Mouse (Mus musculus) forebrain, postnatal 0 days (tissue): Measurements from ENCODE around the gene Cyth3. TPM values are rescaled to one million over a fixed set of nuclear protein-coding genes. Genes with fewer than 3 reads are reported as not detected.

Experiments
- ATAC-seq: fragments of 200-750 bp; cut with Nextera tagmentation; 2 replicates; pipeline ENCODE4 v1.8.0; 2017; ENCODE audit warnings: mild to moderate bottlenecking, moderate library complexity
- DNase-seq: peaks from one replicate; pipeline ENCODE4 v3.0.0-alpha.2; 2015
- H3K27ac ChIP-seq: fragments of 300-500 bp; sonication (generic); 2 replicates; pipeline ENCODE4 v1.5.1; 2014; ENCODE audit warnings: low read depth, mild to moderate bottlenecking, antibody characterized with exemption, low read length, moderate library complexity, mixed read lengths
- H3K27me3 ChIP-seq: fragments of 300-500 bp; sonication (generic); 2 replicates; pipeline ENCODE4 v1.6.1; 2014; ENCODE audit warnings: mild to moderate bottlenecking, low read length, mixed read lengths; ENCODE audit not compliant: insufficient read depth
- H3K36me3 ChIP-seq: fragments of 300-500 bp; sonication (generic); 2 replicates; pipeline ENCODE4 v1.6.1; 2014; ENCODE audit warnings: mild to moderate bottlenecking, moderate library complexity; ENCODE audit not compliant: insufficient read depth
- H3K4me1 ChIP-seq: fragments of 300-500 bp; sonication (generic); 2 replicates; pipeline ENCODE4 v1.6.1; 2014; ENCODE audit warnings: antibody characterized with exemption; ENCODE audit not compliant: insufficient read depth
- H3K4me2 ChIP-seq: fragments of 300-500 bp; sonication (generic); 2 replicates; pipeline ENCODE4 v1.6.1; 2014; ENCODE audit warnings: low read depth, mild to moderate bottlenecking, moderate library complexity
- H3K4me3 ChIP-seq: fragments of 300-500 bp; sonication (generic); 2 replicates; pipeline ENCODE4 v1.5.1; 2014; ENCODE audit warnings: low read depth, low read length, mixed read lengths
- H3K9ac ChIP-seq: fragments of 300-500 bp; sonication (generic); 2 replicates; pipeline ENCODE4 v1.6.1; 2014; ENCODE audit warnings: mild to moderate bottlenecking
- H3K9me3 ChIP-seq: fragments of 300-500 bp; sonication (generic); 2 replicates; pipeline ENCODE4 v1.6.1; 2016; ENCODE audit warnings: low read length
- CTCF ChIP-seq: sonication (generic); IDR thresholded peaks from 2 replicates; pipeline ENCODE4 v1.5.1; 2016; ENCODE audit warnings: antibody characterized with exemption, control low read depth, low read depth
- WGBS: fragments of 180-500 bp; shearing (Covaris S2); extraction: QIAGEN DNeasy Blood & Tissue Kit; methylation state at CpG from one replicate; pipeline ENCODE4 v1.1.7; 2014; 5-methylcytosine and 5-hydroxymethylcytosine counted together
- polyA plus RNA-seq: library from polyadenylated mRNA; unstranded; fragments of >200 nt; fragmentation: Nextera tagmentation; extraction: Ambion mirVana; gene quantifications from 2 replicates; pipeline ENCODE4 v1.2.1, GENCODE M21; 2015
- total RNA-seq: library from RNA; depleted of rRNA; stranded (reverse); fragments of >200 nt; gene quantifications from 2 replicates; pipeline ENCODE4 v1.2.3, GENCODE M21; 2014

Gene Cyth3
- total and polyA plus RNA-seq, 2 experiments from 2014 or later, result 42.5 to 63.4 TPM

DNA sequence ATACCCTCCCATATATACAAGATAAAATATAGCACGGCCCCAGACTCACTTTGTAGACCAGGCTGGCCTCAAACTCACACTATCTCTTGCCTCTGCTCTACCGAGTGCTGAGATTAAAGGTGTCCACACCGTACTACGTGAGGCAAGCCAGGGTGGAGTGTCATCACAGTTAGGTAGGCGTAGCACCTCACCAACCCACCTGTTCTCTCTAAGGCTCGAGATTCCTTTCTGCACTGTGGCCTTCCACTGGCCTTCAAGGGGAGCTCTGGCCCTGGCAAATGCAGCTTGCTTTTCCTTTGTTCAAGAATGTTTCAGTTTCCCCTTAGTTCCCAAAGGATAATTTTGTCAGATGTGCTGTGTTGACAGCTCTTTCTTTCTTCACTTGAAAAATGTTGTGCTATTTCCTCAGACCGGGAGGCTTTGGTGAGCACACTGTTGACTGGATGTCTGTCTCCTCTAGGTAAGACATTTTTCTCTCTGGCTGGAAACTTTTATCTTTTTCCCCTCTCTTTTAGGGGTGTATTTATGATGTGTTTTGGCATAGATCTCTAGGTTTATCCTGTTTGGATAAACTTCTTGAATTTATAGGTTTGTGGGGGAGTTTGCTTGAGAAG, 40.9 kb downstream of the Cyth3 start:
- no peak overlapping the region for H3K4me3 ChIP-seq
- WGBS, result 90% methylated on average over 7 of the region's 7 CpGs
- H3K4me1 ChIP-seq, result no peaks in the 10 kb centered on the region
- no peaks in the 10 kb centered on the region for H3K36me3 ChIP-seq
- no peak for ATAC-seq
- no peak overlapping the region for H3K9ac ChIP-seq
- H3K27me3 ChIP-seq, result no peaks in the 10 kb centered on the region
- DNase-seq, result no peak
- H3K4me2 ChIP-seq, result no peak overlapping the region
- H3K27ac ChIP-seq, result no peak overlapping the region
- H3K9me3 ChIP-seq, result no peaks in the 10 kb centered on the region
- TF ChIP-seq CTCF, result no peak

DNA sequence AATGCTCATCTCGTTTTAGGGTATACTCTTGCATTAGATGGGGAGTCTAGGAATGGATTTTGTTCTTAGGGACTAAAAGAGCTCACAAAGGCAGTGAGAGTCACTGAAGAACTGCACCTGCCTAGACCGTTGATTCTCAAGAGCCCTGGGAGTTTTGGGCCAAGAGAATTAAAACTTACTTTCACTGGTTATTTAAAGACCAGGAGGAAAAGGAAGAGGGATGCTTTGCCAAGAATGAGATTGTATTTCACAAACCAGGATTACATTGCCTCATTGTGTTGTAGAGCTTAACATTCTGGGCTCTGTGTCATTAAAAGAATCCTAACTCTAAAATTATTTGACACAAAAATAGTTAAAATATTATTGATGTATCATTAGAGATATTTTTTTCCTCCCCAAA, 43.3 kb downstream of the Cyth3 start:
- no peak overlapping the region for H3K9ac ChIP-seq
- no peaks in the 10 kb centered on the region for H3K9me3 ChIP-seq
- ATAC-seq (no peak), DNase-seq (no peak)
- no peak overlapping the region for H3K27ac ChIP-seq
- no peak overlapping the region for H3K4me2 ChIP-seq
- no peaks in the 10 kb centered on the region for H3K36me3 ChIP-seq
- no peak overlapping the region for H3K4me3 ChIP-seq
- H3K4me1 ChIP-seq, result no peaks in the 10 kb centered on the region
- TF ChIP-seq CTCF, result no peak
- no peaks in the 10 kb centered on the region for H3K27me3 ChIP-seq
- WGBS, result 77% methylated on average over 2 of the region's 2 CpGs

DNA sequence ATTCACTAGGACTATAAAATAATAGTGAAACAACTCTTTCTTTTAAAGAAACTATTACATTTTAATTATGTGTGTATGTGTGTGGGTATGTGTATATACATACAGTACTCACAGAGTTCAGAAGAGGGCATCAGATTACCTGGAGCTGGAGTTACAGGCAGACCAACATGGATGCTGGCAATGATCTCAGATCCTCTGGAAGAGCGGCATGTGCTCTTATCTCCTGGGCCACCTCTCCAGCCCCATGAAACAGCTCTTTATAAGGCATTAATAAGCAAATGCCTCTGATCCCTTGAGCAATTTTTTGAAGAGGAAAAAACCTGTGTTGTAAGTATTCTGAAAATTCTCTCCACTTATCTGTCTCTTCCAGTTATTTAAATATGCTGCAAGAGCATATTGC, 43.8 kb downstream of the Cyth3 start:
- DNase-seq, result no peak
- Histone ChIP-seq H3K27ac (no peak overlapping the region), H3K9ac (no peak overlapping the region), H3K4me2 (no peak overlapping the region), H3K4me1 (no peaks in the 10 kb centered on the region), H3K9me3 (no peaks in the 10 kb centered on the region), H3K27me3 (no peaks in the 10 kb centered on the region), H3K4me3 (no peak overlapping the region), H3K36me3 (no peaks in the 10 kb centered on the region)
- ATAC-seq, result no peak
- no peak for TF ChIP-seq CTCF
- 86% methylated on average over 1 of the region's 1 CpGs for whole genome bisulfite sequencing

DNA sequence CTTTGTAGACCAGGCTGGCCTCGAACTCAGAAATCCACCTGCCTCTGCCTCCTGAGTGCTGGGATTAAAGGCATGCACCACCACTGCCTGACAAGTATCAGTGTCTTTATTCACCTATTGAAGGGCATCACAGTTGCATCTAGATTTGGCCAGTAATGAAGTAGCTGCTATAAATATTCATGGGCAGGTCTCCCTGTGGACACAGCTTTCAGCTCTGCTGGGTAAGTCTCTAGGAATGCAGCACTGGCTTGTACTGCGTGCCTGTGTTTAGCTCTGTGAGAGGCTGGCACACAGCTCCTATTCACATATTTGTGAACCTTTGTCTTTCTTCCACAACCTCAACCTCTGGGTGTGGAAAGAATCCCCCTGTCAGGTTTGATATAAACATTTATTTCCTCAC, 46.6 kb downstream of the Cyth3 start:
- Histone ChIP-seq H3K4me3 (no peak overlapping the region), H3K27ac (no peak overlapping the region), H3K9me3 (no peaks in the 10 kb centered on the region), H3K4me2 (no peak overlapping the region), H3K36me3 (no peaks in the 10 kb centered on the region), H3K4me1 (no peaks in the 10 kb centered on the region), H3K27me3 (no peaks in the 10 kb centered on the region), H3K9ac (no peak overlapping the region)
- ATAC-seq (no peak), DNase-seq (no peak)
- WGBS, result 43% methylated on average over 2 of the region's 2 CpGs
- TF ChIP-seq CTCF, result no peak

DNA sequence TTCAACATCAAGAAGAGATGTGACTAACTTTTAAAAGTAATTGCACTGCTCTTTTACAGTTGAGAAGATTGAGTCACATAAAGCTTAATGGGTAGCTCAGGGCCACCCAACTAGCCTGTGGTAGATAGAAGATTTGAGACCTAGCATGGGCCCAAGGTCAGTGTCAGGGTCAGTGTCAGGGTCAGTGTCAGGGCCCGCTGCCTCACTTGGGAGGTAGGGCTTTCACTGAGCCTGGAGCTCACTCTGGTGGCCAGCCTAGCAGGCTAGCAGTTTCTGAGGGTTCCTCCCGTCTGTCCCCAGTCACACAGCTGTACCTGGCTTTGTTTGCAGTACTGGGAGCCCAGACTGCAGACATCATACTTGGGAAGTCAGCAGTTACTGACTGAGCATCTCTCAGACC, 47.1 kb downstream of the Cyth3 start:
- 41% methylated on average over 2 of the region's 2 CpGs for WGBS
- Histone ChIP-seq H3K27ac (no peak overlapping the region), H3K9me3 (no peaks in the 10 kb centered on the region), H3K9ac (no peak overlapping the region), H3K4me3 (no peak overlapping the region), H3K4me2 (no peak overlapping the region), H3K27me3 (no peaks in the 10 kb centered on the region), H3K36me3 (no peaks in the 10 kb centered on the region), H3K4me1 (no peaks in the 10 kb centered on the region)
- ATAC-seq, result no peak
- TF ChIP-seq CTCF, result peak; percentile 15; the same call in 1 of the 2 replicates
- DNase-seq, result no peak

DNA sequence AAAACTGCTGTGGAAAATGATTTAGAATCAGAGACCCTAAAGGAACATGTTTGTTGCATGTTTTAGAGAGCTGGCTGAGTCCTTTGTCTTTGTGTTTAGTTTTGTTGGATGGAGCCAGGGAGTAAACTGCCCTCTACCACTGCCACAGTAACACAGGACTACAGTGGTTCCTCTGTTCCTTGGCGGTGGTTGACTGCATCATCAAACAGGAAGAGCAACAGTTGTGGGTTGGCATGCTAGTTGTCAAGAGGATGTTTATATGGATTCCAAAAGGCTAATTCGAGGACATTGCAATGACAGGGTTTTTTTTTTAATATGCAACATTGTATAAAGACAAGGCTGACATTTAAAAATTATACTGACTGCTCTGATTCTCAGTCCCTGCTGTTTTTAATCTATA, 47.6 kb downstream of the Cyth3 start:
- Histone ChIP-seq H3K9me3 (no peaks in the 10 kb centered on the region), H3K27ac (no peak overlapping the region), H3K4me3 (no peak overlapping the region), H3K4me2 (no peak overlapping the region), H3K4me1 (no peaks in the 10 kb centered on the region), H3K36me3 (no peaks in the 10 kb centered on the region), H3K27me3 (no peaks in the 10 kb centered on the region), H3K9ac (no peak overlapping the region)
- ATAC-seq (no peak), DNase-seq (no peak)
- WGBS, result 53% methylated on average over 2 of the region's 2 CpGs
- no peak for TF ChIP-seq CTCF

DNA sequence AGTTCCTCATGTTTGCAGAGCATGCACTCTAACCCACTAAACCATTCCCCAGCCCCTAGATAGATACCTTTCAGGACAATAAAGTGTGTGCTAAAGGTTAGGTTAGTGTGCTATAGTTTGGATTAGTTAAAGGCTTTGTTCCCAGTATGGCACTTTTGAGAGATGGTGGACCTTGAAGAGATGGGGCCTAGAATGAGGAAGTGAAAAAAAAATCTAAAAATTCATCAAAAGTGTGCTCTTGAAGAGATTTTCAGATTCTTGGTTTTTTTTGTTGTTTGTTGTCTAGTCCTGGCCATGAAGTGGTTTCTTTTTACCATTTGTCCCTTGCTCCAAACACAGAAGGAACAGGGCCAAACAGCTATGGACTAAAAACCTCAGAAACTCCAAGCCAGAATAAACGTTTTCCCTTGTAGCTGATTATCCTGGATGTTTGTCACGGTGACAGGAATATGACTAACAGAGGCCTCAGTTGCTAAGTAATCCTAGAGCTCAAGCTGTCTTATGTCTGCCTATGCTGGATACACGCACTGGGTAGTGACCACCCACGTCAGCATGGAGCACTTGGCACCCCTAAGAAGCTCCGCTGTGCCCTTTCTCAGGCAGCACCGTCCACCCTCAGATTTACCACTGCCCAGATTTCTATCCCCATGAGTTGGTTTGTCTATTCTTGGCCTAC, 48.6 kb downstream of the Cyth3 start:
- Histone ChIP-seq H3K4me1 (no peaks in the 10 kb centered on the region), H3K27ac (no peak overlapping the region), H3K9me3 (no peaks in the 10 kb centered on the region), H3K4me2 (no peak overlapping the region), H3K4me3 (no peak overlapping the region), H3K9ac (no peak overlapping the region), H3K36me3 (no peaks in the 10 kb centered on the region), H3K27me3 (no peaks in the 10 kb centered on the region)
- WGBS, result 77% methylated on average over 6 of the region's 6 CpGs
- no peak for TF ChIP-seq CTCF
- DNase-seq (no peak), ATAC-seq (no peak; the same call in 1 of the 2 replicates)
